In genomic region chr1:138564677-138565076, GRCm38 (mm10) we compare ENCODE assay signal across 17 mouse cellular contexts.
"Had no signal": no experiment of that assay in that cellular context is flagged by ENCODE, and none has a peak within 500 bp of the region (broad histone marks: within the 10 kb centered on the region; RNA-seq: fewer than 3 reads in every experiment).

No protein-coding gene starts in this region.

- H3K4me3 ChIP-seq: kidney, embryonic 15.5 days; left cerebral cortex, adult 2 months; limb, embryonic 10.5 days; midbrain, embryonic 15.5 days; neural tube, embryonic 12.5 days had no signal

- H3K27ac ChIP-seq: kidney, embryonic 15.5 days; left cerebral cortex, adult 2 months; limb, embryonic 10.5 days; midbrain, embryonic 15.5 days; neural tube, embryonic 12.5 days had no signal

- ATAC-seq: intestine, embryonic 16.5 days; lung, postnatal 0 days; midbrain, embryonic 15.5 days had no signal

- H3K4me2 ChIP-seq: kidney, embryonic 15.5 days; midbrain, embryonic 11.5 days; midbrain, embryonic 15.5 days; neural tube, embryonic 12.5 days had no signal

- H3K36me3 ChIP-seq: kidney, embryonic 15.5 days; midbrain, embryonic 15.5 days; neural tube, embryonic 12.5 days had no signal

- DNase-seq: kidney, adult 2 months; kidney, postnatal 25 days; lung, adult 2 months; lung, postnatal 36 days; retina, postnatal 1 day; right cerebral cortex, postnatal 4 days; spleen, adult 18-20 months; thymus, adult 18-20 months; thymus, postnatal 14 days had no signal

- H3K9ac ChIP-seq: kidney, embryonic 15.5 days; midbrain, embryonic 15.5 days; neural tube, embryonic 12.5 days had no signal

- H3K9me3 ChIP-seq: kidney, embryonic 15.5 days; limb, embryonic 10.5 days; midbrain, embryonic 15.5 days; neural tube, embryonic 12.5 days had no signal

- H3K27me3 ChIP-seq: kidney, embryonic 15.5 days; midbrain, embryonic 15.5 days; neural tube, embryonic 12.5 days had no signal
